Mouse (Mus musculus) cerebellum, adult 8-10 months (tissue): Measurements from ENCODE around the gene Shld2.
"Not testable (repeated sequence)": the region's sequence is repeated elsewhere in the genome, so short reads cannot be mapped to it uniquely, and the experiment has no call there.

ENCODE experiments used
- DNase-seq: peaks from one replicate; pipeline ENCODE4 v3.0.0; 2022

Shld2 gene

GRCm38 (mm10) chr14:34317431-34317830 is 7.1 kb upstream of the Shld2 start:
- no peak for DNase-seq

GRCm38 (mm10) chr14:34316346-34316745 is 6.1 kb upstream of the Shld2 start:
- no peak for DNase-seq

DNA sequence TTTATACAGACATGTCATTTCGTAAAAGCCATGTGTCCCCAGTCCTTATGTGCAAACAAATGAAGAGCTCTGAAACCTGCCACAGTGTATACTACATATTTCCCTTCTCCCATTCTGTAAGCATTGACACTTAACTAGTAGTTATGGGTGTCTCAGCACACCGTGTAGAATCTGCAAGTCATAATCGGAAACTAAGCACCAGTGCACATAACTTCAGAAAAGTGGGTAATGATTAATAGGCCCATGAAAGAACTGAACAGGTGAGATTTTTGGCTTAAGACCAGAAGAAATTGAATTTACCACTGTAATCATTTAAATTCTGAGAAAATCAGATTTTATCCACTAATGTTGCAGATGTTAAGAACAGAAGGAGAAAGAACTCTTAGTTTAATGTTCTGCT is 4.5 kb upstream of the Shld2 start:
- DNase-seq, result no peak

DNA sequence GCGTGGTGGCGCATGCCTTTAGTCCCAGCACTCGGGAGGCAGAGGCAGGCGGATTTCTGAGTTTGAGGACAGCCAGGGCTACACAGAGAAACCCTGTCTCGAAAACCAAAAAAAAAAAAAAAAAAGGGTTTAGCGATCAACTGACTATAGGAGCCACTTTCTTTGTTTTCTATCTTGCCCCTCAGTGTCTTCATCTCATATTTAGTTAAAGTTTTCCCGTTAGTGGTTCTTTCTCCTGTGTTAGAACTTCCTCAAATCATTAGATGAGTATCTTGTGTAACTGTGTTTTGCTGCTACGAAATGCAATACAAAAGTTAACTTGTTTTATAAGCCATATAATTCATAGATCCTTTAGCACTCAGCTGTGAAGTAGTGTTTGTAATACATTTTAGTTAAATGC is 4.1 kb upstream of the Shld2 start:
- DNase-seq, result not testable (repeated sequence)

DNA sequence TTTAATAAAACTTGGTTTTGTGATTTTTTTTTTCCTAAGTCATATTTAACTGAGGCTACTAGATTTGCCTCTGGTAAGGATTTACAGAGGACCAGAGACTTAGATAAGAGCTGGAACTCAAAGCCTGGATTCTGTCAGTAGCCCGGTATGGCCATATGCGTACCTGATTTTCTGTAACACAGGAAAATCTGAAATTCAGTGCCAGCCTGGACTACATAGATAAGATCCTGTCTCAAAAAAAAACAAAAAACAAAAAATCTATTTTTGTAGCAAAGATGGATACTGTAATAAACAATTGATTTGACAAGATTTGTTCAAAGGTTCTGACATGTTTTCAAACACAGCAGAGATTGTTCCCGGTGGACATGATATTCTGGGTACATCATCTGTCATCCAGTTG is 3.3 kb upstream of the Shld2 start:
- DNase-seq, result no peak

- no peak for DNase-seq
Observed at GRCm38 (mm10) chr14:34312339-34313048, 2.2 kb upstream of the Shld2 start.

DNA sequence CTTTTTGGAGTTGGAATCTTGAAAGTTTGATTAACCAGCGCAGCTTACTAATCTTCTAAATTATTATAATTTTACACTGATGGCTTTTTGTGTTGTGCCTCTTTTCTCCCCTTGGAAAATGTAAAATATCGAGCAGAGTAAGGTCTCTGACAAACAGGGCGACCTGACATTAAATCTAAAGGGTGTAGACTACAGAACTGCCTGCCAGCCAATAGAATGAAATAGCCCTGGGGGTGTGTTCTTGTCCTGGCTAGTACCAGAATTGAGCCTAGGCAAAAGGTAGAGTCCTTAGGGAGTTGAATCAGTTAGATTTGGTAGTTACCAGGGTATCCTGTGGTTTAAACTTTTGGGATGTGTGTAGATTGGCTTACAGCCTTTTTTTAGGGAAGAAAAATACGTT is 1.4 kb upstream of the Shld2 start:
- peak; percentile 19 for DNase-seq

DNA sequence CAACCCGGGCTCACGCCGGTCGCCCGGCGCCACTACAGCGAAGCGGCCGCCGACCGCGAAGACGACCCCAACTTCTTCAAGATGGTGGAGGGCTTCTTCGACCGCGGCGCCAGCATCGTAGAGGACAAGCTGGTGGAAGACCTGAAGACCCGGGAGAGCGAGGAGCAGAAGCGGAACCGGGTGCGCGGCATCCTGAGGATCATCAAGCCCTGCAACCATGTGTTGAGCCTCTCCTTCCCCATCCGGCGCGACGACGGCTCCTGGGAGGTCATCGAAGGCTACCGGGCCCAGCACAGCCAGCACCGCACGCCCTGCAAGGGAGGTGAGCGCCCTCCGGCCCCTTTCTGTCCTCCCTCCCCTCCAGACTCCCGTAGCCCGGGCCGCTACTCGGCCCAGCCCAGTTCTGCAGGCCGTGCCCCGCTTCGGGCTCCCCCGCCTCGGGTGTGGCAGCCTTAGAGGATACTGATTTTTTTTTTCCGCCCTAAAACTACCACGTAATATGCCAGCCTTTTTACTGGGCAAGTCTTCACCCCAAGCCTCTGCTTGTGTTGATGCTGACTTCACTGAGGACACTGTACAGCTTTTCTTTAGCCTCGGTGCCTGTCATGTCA is 833 bp upstream of the Shld2 start:
- DNase-seq, result peak; percentile 62

DNA sequence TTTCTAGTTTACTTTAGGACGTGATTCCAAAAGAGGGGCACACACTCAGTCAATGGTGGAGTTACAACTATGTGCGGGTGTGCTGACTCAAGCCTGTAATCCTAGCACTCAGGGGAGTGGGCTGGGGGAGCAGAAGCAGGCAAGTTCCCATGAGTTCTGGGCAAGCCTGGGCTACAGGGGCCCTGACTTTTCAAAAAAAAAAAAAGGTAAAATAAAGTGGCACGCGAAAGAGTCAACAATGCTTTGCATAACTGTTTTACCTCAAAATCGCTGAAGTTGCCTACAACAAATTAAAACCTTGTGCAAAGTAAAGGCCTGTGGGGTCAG is 423 bp downstream of the Shld2 start:
- no peak for DNase-seq

- DNase-seq, result no peak
Observed at GRCm38 (mm10) chr14:34309266-34309665, 1.0 kb downstream of the Shld2 start.

DNA sequence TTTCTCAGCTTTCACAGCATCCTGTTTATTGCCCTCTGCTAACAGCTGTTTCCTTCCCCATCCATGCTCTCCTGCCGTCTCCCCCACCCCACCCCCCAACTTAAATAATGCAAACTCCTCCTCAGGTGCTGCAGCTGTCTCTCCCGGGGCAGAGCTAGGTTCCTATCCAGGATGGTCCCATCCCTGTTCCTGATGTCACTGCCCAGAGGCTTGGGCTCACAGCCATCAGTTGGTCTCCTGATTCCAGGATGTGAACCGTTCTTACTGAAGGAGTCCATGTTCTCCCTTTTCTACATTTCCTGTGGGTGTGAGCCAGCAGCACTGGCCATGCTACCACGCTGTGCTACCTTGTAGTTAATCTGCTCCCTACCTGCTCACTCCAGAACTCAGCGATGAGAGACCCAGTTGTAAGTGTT is 7.0 kb downstream of the Shld2 start:
- no peak for DNase-seq

DNA sequence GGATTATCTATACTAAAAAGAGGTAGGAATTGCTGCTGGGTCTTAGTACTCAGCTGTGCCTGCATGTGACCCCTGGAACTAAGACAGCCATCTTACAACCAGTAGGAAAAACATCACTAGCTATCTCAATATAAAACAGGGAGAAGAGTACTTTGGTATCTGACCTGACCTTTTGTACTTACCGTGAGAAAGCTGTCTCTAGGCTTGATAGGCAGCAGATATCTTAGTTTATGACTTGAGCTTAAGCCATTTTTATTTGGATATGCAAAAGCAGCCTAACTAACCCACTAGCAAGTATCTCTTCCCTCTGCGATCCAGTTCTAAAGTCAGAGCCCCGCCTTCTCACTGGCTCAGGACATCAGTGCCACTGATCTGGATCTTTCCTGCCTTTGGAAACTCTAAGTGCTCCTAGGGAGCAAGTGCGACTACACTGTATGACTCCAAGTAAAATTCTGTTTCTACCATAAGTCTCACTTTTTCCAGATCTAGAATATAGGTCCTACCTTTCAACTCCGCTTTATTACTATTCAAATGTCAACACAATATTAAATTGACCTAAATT is 7.5 kb downstream of the Shld2 start:
- DNase-seq, result no peak

DNA sequence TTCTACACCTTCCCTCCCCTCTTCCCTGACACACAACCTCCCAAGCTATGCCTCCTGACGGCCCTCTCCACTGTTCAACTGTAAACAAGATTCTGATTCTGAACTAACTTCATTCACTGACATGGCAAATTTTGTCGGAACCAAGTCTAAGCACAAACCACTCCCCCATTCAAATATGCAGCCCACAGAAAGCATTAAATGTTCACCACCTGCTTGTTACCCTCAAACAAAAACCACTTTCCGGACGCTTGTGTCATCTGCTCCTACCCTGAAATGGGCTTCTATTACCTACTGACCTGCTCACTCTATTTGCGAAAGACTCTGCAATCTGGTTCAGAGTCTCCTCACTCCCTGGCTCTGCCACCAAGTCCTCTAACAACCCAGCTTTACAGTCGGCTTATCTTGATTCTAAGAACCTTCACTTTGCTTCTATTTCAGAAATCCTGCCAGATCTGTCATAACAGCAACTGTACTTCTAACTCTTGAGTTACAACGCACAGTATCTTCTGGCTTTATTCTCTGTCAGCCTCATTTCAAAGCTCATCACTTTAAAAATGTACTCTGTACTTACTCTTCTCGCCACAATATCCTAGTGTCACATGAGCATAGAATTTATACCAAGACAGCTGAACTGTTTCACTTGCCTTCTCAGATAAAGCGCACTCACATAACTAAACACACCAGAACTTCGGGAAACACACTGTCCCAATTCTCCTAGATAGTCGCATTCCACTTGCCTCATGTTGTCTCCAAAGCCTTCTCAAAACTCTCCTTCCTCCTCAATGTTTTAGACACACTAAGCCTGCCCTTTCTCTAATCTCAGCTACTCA is 11.2 kb downstream of the Shld2 start:
- DNase-seq, result no peak

GRCm38 (mm10) chr14:34297634-34298033 is 12.7 kb downstream of the Shld2 start:
- no peak for DNase-seq

DNA sequence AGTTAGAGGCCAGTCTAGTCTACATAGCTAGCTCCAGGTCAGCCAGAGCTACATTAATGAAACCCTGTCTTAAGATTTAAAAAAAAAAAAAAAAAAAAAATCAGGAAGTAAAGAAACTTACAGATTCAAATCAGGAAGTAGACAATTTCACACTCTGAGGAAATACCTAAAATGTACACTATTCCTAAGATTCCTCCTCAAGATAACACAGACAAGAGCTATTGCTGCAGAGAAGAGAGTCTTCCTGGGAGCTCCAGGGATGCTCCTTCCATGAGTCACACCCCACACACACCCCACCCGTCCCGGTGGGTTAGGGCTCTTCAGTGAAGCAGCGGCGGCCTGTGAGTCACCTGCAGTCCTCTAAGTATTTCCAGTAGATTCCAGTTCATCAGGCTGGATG is 13.3 kb downstream of the Shld2 start:
- no peak for DNase-seq

DNA sequence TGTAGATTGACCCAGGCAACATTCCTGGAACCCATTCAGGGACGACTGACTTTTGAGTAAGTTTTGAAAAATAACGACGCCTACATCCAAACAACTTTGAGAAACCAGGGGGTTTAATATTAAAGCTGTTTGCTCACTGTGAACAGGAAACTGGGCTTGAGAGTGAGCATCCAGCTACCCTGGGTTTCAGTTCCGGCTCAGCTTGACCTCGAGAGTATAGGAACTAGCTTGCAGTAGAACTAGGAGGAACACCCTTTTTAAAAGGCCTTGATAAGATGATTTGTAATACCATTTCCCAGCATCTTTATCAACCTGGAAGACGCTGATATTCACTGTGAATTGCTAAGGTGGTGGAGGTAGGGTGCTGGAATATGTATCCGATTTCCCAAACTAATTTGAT is 13.9 kb downstream of the Shld2 start:
- no peak for DNase-seq

GRCm38 (mm10) chr14:34293641-34294040 is 16.7 kb downstream of the Shld2 start:
- no peak for DNase-seq

DNA sequence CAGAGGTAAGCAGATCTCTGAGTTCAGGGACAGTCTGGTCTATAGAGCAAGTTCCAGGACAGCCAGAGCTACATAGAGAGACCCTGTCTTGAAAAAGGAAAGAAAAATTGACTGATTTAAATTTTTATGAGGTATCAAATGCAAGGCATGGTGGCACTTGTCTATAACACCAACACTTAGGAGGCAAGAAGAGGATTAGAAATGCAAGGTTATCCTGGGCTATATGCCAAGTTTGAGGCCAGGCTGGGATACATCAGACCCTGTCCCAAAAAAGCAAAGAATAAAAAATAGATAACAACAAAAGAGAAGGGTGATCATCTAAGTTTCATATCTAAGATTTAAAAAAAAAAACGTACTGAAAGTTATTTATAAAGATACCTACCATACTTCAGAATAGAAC is 20.1 kb downstream of the Shld2 start:
- DNase-seq, result no peak

GRCm38 (mm10) chr14:34289259-34290015 is 20.9 kb downstream of the Shld2 start:
- no peak for DNase-seq

- DNase-seq, result no peak
Observed at GRCm38 (mm10) chr14:34288396-34288795, 21.9 kb downstream of the Shld2 start.

- DNase-seq, result no peak
Observed at GRCm38 (mm10) chr14:34281736-34282269, 28.5 kb downstream of the Shld2 start.

DNA sequence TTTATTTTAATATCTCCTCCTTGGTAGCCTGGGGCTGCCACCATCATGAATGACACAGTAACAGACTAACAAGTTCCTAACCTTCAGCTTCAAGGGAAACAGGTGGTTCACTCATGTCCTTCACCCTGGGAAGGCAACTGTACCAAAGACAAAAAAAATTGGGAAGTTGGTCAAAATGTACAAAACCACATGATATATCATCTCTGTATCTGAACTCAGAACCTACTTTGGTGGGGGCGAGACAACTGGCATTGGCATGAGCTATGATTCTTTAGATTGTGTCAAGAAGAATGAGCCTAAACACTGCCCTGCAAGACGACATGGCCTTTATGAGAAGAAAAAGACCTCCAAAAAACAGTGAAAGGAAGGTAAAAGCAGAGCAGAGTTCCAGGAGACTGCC is 29.5 kb downstream of the Shld2 start:
- no peak for DNase-seq

GRCm38 (mm10) chr14:34279726-34280125 is 30.6 kb downstream of the Shld2 start:
- no peak for DNase-seq
